Mouse (Mus musculus) small intestine, adult 2 months (tissue): Measurements from ENCODE around the gene Vti1a.

Experiments
- CTCF ChIP-seq: fragments of 200-500 bp; IDR thresholded peaks from 2 replicates; pipeline ENCODE4 v1.5.1; 2012; ENCODE audit warnings: low read depth, mild to moderate bottlenecking, control low read depth, inconsistent platforms, low read length, moderate library complexity, mixed read lengths; ENCODE audit not compliant: insufficient replicate concordance, insufficient read length; ENCODE audit errors: extremely low read depth
- POLR2A ChIP-seq: fragments of 200-500 bp; IDR thresholded peaks from 2 replicates; pipeline ENCODE4 v1.6.1; 2012; ENCODE audit warnings: low read depth, mild to moderate bottlenecking, control low read depth, inconsistent platforms, low read length, moderate library complexity

- TF ChIP-seq POLR2A (no peak), CTCF (no peak)
These were observed 53.6 kb downstream of the Vti1a start for GRCm38 (mm10) chr19:55369691-55370090.
